Mouse (Mus musculus) hindlimb bud, embryonic 11.5 days (tissue): Measurements from ENCODE around the gene Cldn10.
"Not testable (repeated sequence)": the region's sequence is repeated elsewhere in the genome, so short reads cannot be mapped to it uniquely, and the experiment has no call there.

Experiments
- DNase-seq: peaks from one replicate; pipeline ENCODE4 v3.0.0-alpha.2; 2012; ENCODE audit warnings: low read depth, low spot score; ENCODE audit errors: extremely low spot score

Gene Cldn10

DNA sequence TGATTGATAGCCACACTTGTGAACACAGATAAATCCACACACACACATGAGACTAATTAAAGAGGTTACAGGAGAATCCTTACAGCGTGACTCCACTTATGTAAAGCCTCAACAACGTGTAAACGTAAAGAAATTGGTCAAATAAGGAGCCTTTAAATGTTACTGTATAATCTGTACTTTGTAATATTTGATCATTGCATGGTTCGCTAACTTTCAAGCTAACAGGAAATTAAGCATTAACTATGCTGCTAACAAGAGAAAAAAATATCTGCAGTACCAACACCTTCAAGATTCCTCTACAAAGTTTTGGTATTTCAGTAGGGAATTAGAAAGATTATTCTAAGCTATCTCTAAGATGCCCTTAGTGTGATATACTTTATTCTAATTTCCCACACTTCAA lies at the start of gene Cldn10:
Gene Cldn10, plus strand, starts transcription at position 288 of the 400 bp plus-strand sequence.
- no peak for DNase-seq

DNA sequence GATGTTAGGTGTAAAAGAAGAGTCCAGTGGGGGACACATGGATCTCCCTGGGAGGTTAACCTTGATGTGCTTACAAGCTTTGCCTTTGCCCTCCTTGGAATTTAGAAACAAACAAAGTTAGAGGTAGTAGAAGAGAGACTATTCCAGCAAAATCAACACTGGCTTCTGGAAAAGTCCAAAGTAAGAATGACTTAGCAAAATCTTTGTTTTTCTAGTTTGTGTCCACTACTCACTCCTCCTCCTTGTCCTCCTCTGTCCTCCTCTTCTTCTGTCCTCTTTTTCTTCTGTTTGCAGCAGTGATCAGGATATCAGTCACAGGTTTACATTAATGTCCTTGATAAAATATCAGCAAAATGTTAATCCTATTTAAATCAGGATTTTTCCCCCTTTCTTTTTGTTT lies 45.9 kb upstream of the Cldn10 start:
- DNase-seq: no peak

DNA sequence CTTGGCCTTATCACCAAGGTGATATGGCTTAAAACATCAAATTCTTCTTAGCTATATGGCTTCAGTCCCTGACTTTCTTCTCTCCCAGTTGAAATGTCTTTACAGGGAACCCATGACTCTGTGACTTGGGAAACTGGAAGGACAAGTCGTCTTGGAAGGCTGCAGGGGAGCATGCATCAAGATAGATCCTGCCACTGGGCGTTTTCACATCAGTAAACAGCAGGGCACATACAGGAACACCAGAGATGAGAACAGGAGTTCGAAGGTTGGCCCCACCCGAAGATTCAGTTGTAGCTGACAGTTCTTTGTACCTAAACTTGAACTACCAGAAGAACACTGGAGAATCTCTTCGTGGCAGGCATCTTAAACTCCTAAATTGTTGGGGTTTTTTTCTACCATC lies 44.8 kb upstream of the Cldn10 start:
- DNase-seq: no peak

DNA sequence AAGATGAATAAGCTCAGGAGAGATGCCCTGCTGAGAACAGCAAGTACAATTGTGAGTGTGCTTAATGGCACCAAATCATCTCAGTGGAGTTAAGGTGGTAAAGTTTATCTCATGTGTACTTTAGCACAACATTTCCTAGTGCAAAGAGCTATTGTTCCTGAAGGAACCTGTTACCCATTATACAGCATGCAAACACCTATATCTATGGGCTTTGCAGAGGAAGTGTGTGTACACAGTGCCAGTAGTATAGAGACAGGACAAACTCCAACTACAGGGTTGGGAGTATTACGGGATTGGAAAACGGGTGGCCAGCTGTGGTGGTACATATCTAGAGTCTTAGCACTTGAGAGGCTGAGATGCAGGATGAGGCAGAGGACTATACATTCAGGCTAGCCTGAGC lies 38.6 kb upstream of the Cldn10 start:
- no peak for DNase-seq

DNA sequence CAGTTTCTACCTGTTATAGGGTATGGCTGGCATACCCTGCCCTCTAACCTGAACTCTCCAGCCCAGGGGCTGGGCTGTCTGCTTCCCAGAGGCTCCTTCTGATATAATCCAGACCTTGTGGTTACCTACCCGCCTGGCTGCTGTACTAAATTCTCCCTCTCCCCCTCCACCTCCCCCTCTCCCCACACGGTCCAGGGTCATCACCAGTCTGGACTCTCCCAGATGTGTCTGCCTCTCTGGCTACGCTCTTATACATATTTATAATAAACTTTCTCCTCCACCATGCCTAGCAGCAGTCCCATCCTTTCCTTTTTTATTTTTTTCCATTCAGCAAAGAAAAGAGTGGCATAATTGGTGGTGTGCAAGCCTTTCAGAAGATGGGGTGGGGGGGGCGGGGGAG lies 38.0 kb upstream of the Cldn10 start:
- DNase-seq: no peak

DNA sequence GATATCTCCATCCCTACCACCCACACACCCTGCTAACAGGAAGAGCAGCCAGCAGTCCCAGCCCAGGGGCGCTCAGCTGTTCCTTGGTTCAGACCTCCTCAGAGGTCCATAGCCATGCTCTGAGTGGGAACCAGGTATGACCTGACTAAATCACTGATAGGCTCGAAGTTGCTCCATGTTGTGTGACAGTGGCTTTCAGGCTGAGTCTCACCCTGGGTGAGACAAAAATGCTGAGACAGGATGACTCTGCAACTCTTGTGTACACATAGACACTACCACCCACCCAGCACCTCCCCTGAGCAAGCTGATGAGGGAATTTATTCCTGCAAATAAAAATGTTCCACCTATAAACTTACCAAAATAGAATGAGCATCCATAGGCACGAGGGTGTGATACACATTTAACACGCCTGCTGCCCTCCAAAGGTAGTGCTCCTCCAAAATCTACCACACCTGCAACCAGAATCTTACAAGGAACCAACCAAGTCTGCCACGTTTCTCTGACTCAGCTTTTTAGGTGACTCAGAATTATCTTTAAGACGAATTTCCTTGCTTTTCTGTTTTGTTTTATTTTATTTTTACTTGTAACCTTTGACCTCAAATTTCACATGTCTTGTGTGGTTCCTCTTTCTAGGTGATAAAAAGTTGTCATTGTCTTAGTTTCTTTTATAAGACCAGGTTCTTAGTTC lies 37.1 kb upstream of the Cldn10 start:
- no peak for DNase-seq

DNA sequence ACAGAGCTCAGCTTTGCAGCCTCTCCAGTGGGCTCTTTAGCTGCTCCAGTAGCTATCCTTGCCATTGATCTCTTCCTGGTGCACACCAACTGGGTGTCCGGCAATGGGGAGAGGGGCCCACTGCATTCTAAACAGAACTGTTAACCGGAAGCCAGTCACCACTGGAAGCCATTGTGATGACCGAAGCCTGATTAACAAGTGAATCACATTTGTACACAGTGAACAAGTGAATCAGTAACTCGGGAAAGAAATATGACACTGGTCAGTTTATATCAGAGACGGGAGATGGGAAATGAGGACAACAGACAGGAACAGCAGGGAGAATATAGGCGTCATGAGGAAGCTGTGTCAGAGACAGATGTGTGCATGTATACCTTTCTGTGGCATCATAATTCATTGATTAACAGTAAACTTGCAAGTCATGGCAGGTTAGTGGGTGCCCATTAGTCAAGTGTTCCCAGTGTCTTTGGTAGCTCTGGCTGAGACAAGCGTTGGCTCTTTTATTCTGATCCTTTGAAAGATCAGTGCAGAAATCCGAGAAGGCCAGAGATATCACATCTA lies 36.4 kb upstream of the Cldn10 start:
- DNase-seq: no peak

DNA sequence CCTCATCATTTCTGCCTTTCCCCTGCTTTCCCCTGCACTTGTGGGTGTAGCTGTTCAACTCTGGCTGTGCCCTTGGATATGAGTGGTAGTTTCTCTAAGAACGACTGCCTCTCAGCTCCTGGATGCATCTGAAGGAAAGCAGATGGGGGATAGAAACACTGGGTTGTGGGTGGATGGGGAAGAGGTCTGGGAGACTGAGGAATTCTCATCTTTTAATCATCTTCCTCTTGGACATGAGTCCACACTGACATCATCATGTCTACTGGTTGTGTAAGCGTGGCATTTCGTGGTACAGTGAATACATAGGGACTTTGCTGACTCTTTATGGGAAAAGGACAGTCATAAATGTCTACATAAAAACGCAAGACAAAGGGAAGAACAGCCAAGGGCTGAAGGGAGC lies 31.7 kb upstream of the Cldn10 start:
- DNase-seq: no peak

DNA sequence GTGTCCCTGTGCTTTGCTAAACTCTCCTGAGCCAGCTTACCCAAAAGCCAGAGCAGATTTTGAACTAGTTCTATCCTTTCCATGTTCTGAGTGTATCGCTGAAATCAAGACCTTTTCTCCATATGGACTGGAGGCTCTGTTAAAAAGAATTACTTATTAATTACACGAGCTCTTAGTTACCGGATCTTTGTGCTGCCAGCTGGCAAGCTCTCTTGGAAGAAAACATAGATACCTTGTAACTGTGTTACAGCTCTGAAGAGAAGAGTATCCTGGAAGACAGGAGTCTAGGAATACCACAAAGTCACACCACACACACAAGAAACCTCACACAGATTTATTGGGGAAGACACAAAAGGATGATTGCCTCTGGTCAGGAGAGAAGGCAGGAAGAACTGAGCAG lies 31.1 kb upstream of the Cldn10 start:
- DNase-seq: no peak

DNA sequence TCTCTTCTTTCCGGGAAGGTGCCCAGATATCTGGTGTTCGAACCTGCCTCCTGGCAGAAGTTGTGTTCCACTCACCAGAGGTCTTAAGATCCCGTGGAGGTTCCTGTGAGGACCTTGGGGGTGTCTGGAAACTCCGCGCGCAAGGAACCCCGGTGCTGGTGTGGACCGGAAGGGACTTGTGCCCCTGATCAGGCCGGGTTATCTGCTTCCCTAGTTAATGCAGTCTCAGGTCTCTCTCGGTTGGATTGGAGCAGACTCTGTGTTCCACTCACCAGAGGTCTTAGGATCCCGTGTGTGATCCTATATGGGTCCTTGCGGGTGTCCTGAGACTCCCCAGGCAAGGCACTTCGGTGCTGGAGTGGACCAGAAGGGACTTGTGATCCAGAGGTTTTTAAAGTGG lies 24.3 kb upstream of the Cldn10 start:
- DNase-seq: not testable (repeated sequence)

DNA sequence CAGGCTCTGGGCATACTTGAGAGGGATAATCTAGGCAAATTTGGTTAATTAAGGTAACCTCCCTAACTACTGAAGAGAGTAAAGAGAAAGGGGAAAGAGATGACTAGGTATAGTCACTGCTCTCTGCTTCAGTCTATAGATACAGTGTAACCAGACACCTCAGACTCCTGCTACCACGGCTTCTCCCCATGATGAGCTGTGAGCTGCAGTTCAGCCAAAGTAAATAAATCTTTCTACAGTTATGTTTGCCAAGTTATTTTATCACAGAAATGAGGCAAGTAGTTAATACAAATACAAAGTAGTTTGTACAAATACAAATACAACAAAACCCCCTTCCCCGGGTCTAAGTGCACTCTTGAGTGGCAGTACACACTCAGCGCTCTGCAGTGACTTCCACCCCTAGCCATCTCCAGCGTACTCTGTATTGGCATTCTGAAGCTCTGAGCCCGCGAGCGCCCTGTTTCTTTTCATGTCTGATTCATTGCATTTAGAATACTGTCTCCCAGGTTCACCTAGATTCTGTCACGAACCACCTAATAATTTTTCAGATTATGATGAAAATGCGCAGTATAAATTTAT lies 23.7 kb upstream of the Cldn10 start:
- DNase-seq: no peak

DNA sequence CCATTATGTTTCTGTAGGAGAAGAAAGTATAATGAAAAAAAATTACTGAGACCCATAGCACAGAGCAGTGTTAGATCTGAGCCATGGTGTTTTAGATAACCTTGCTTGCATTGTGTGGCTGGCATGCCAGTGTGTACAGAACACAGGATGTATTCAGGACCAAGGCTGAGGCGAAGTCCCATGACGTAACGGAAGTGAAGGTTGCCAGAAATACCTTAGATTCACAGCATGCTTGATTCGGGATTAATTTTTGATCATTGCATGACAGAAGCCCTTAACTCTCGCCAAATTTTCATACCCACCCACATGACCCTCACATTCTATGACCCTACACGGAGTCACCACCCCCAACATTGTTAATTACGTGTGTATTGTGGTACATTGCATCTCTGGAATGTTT lies 22.4 kb upstream of the Cldn10 start:
- DNase-seq: no peak

DNA sequence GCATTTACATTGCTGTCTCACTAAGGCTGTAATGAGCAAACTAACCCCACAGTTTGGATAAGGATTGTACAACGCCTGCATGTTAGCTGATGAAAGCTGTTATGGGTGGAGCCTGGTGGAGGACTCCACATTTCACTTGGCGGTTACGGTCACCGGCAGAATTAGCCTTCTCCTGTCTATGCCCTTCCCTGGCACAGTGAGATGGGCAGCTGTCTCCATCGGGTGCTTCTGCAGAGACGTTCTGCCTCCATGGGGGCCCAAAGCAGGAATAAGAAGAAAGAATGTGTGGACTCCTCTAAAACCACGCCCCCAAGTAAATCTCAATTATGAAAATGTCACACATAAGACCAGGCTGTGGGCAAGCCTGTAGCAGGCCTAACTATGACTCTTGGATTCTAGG lies 21.8 kb upstream of the Cldn10 start:
- DNase-seq: no peak

DNA sequence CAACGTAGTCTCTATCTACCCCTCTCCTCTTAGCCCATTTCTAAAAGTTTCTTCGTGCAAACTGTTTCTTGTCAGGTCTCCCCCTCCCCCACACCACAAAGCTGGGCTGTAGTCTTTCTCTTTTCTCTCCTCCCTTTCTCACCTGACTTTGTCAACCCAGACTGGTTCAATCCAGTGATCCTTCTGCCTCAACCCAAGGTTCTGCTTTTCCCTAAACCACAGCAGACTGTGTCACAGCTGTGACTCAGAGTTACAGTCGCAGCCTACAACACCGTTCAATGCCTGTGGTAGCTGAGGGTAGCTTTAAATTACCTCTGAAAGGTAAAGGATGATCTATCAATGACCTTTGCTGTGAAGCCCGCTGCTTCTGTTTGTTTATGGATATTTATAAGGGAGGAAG lies 21.3 kb upstream of the Cldn10 start:
- DNase-seq: no peak

DNA sequence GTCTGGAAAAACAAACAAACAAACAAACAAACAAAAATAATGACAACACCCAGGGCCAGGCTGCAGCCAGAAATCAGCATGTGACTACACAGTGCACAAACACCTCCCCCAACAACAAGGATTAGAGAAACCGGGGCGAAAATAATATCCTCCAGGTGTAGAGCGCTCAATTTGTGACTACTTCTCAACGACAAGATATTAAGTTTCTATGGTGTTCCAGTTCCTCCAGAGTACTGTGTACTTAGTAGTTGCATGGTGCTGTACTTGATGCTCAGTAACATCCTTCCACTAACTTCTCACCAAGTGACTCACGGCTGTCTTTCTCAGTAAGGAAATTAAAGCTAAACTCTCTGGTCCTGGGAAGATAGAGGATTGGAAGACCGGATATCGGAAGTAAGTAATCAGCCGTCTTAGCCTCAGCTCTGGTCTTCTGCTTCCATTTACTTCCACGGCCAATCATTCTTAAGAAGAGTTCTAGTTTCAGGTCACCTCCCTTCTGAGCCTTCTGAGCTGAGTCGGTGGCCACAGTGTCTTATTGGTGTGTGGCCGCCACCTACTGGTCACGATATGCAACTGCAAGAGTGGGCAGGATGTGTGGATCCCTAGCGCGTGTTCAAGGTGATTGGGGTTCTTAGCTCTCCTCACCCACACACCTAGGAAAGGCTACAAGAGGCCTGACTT lies 19.9 kb upstream of the Cldn10 start:
- peak; percentile 58 for DNase-seq

DNA sequence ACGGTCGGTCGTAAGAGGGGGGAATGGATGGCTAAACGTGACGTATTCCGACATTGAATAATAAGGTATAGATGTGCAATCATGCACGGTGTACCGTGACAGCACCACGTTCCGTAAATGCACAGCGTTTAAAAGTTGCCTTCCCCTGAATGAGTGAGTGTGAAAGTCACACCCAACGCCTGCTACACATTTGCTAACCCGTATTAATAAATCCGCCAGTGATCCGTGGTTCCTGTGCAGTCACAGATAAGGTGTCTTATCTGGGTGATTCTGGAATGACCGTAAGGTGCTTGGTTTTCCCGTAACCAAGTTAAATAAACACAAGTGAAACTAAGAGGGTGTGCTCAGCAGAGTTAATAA lies 19.4 kb upstream of the Cldn10 start:
- no peak for DNase-seq

DNA sequence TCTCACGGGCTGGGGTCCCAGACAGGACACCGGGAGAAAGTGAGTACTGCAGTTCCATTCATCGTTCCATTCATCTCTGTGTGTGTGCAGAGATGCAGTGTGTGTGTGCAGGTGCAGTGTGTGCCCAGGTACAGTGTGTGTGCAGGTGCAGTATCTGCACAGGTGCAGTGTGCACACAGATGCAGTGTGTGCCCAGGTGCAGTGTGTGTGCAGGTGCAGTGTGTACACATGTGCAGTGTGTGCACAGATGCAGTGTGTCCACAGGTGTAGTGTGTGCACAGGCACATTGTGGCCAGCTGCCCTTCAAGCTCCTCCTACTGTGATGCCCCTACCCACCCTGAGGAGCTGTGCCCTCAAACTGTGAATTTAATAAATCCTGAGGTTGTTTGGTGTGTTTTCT lies 14.0 kb upstream of the Cldn10 start:
- no peak for DNase-seq

DNA sequence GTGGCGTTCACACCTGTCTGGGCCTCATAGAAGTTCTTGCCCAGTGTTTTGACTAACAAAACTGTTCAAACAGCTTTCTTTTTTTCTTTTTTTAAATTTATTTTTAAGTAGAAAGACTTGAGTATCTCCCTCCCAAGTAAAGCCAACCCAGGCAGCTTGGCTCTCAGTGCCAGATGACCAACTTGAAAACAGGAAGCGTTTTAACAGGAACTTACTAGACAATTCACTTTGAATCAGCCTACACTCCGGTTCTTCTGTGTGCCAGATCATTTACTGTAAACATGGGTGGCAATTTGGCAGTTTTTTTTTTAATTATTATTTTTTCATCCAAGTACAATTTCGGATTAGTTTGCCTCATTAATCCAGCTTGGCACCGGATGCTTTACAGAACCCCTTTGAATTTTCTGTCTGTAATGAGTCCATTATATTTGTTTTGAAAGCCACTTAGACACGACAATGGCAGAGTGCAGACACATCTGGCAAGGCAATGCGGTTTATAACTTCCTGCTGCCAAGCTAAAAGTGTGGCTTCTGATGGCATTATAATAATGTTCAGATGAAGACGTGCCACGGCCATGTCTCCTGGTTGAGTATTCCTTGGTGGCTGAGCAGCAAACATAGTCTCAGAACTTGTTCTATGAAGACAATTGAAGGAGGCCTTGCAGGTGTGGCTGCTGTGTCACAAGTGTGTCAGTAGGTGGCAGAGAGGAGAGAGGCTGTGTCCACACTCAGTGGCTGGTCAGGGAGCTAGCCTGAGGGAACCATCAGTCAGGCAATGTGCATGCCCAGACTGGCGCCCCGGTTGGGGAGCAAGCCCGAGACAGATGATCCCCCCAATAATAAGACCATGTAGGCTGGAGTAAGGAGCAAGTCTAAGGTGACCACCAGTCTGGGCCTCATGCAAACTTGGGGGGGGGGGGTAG lies 12.9 kb upstream of the Cldn10 start:
- DNase-seq: no peak

DNA sequence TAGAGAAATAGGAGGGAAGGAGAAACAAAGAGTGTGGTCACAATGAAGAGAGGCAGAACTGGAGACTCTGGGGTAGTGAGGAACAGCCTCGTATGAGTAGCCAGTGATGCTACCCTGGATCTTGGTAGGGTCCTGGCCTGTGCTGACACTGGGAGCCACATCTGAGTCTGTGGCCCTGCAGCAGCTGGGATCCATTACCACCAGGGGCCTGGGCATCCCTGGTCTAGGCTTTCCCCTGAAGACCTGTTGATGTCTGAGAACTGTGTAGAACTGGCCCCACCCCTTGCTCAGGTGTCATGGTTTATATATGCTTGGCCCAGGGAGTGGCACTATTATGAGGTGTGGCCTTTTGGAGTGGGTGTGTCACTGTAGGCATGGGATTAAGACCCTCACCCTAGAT lies 12.2 kb upstream of the Cldn10 start:
- no peak for DNase-seq

DNA sequence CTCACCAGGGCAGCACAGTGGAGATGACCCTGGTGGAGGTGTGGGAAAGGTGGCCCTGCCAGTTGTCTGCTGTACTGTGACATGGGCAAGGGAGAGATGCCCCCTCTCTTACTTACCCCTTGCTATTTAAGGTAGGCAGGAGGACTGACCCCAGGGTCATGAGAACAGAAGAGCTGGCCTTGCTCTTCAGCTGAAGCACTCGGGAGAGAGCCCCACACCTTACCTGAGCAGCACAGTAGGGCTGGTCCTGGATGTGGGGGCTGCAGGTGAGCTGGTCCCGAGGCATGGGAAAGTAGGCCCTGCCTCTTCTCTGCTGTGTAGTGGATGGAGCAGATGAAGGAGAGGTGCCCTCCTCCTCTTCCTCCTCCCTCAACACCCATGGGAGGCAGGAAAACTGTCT lies 11.3 kb upstream of the Cldn10 start:
- no peak for DNase-seq

DNA sequence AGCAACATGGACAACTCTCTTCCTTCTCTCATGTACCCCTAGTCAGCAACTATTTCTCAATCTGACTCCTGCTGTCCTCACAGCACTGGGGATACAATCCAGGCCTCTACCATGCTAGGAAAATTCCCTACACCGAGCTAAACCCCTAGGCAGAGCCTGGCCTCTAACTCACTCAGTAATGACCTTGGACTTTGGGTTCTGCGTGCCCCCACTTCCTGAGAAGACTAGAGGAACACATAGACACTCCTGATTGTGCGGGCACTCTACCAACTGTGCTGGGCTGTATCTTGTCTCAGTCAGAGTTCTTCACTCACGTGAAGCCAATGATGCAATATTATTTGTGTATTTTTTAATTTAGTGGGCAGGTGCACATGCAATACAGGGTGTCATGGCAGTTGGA lies 10.2 kb upstream of the Cldn10 start:
- no peak for DNase-seq
